Mouse (Mus musculus): ENCODE measurements at regions not wholly inside any gene's neighbourhood (a gene's known extent, or its start where the extent isn't known, plus 50 kb on each side); places are given as distances from the start of the nearest gene placed in this dataset.

DNA sequence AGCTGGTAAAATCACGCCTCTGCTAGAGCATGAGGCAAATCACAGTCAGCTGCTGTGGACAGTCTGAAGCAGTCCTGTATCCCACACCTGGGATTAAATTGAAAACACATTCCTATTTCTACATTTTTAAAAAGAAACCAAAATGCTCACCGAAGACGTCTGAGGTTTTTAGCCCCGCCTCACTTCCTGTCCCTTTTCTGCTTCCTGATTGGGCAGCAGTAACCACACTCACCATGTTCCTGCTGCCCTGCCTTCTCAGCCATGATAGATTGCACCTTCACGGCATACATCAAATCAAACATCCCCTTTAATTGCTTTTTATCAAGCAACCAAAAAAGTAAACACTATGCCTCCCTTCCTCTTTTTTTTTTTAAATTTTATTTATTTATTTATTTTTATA, 150.1 kb upstream of the Jarid2 start:
- peak; percentile 62 for ATAC-seq (ENCODE audit: poor library complexity, severe bottlenecking)

DNA sequence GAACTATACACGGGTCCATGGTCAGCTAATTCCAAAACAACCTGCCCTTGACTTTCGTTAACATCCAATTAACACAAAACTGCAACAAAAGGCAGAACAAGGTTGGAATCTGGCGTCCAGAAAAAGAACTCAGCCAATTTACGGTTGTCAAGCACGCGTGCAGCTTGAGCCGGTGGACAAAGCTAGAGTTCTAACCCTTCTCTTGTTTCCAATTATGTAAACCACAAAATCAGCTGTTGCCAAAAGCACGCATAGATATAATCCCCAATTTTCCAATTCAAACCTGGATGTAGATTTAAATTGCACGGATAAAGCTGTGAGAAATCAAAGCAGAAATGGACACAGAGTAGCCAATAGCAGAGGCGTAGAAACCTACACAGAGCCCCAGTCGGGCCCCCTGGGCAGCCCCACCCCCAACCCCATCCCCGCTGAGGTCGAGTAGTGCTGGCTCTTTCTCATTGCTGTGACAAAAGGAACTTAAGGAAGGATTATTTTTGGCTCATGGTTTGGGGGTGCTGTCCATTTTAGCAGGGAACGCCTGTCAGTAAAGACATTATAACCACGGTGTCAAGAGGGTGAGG, 149.0 kb upstream of the Jarid2 start:
- ATAC-seq (ENCODE audit: poor library complexity, severe bottlenecking), result no peak

DNA sequence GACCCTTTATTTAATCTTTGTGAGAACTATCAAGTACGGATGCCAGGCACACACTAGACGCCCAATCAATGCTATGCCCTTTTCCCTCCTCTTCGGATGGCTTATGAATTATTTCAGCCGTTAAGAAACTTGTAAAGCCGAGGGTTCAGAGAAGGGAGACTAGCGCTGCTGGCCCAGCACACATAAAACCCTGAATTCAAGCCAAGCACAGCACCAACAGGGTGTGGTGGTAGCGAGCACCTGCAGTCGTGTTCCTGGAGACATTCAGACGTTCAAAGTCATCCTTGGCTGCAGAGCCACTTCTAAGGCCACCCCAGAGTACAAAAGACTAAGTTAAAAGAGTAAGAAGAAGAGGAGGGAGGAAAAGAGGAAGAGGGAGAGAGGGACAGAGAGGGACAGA, 148.5 kb upstream of the Jarid2 start:
- ATAC-seq (ENCODE audit: poor library complexity, severe bottlenecking), result no peak

DNA sequence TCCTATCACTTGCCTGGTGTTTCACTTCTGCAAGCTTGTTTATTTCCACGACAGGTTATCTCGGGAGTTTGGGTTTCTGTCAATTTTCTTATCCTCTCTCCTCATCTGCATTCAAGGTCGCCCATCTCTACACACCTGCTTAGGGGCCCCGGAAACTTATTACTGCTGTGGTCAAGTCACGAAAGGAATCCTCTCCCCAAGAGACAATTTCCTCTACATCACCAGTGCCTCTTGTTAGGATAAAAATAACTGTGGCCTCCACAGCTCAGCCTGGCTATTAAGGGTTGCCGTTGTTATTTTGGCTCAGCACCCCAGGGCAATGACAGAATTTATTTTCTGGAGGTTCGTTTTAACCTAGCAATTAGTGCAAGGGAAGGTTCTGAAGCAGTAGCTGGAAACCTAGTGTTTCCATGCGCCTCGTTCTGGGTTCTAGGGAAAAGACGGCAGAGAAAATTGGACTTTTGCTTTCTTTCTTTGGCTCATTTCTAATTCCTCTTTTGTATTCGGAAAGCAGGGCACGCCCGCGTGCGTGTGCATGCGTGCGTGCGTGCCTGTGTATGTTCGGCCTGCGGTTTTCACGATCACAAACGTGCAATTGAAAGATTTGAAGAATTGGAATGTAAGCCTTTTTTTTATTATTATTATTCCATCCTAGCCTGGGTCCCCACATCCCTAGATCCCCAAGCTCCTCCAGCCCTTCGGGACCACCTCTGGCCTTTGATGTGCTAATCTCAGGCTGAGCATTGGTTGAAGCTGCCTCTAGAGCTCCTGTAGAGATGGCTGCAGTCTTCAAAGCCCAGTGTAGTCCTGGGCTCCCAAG, 147.1 kb upstream of the Jarid2 start:
- ATAC-seq (ENCODE audit: poor library complexity, severe bottlenecking), result 0 out of 2 replicates have a peak, but pooled peaks have one; percentile 28

DNA sequence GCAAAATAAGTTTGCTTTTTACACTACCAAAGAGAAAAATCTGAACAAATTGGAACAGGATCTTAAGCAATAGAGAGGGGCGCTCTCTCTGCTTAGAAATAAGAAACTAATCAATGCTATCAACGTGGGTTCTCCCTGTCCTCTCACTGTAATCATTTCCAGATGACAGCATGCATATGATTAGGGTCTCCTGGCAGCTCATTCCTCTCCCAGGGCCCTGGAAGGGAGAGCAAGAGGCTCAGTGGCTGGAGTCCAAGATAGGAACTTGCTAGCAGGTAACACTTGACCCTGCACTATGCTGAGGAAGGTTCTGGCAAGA, 146.5 kb upstream of the Jarid2 start:
- ATAC-seq (ENCODE audit: poor library complexity, severe bottlenecking), result no peak

DNA sequence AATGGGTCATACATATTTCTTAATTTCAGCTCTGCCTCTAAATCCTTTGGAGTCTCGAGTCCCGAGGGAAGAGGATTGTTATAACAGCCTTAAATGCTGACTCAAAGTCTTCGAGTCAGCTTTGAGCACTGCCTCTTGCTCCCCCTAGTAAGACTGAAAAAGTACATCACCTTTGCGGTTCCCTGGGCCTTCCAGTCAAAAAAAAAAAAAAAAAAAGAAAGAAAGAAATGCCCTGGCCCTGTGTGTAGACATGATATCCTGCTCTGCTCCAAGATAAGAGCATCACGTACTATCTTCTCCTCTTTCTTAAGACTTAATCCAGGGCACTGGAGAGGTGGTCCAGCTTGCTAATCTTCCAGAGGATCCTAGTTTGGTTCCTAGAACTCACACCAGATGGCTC, 145.7 kb upstream of the Jarid2 start:
- ATAC-seq (ENCODE audit: poor library complexity, severe bottlenecking), result no peak

DNA sequence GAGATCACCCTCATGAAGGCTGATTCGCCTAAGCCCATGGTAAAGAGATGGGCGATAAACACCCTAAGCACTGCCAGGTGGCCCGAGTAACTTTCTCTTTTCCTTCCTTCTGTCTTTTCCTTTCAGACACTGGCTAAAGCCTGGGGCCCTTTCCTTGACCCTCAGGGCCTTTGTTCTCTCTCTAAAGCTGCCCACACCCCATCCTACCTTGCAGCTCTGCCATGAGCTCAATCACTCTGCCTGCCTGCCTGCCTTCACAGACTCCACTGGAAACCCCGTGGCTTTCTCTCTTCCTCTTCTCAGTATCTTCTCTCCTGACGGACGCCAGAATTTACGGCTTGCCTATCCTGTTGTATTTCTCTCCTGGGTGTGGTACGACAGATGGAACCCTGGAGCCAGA, 145.1 kb upstream of the Jarid2 start:
- peak; percentile 16; the same call in 1 of the 2 replicates for ATAC-seq (ENCODE audit: poor library complexity, severe bottlenecking)

DNA sequence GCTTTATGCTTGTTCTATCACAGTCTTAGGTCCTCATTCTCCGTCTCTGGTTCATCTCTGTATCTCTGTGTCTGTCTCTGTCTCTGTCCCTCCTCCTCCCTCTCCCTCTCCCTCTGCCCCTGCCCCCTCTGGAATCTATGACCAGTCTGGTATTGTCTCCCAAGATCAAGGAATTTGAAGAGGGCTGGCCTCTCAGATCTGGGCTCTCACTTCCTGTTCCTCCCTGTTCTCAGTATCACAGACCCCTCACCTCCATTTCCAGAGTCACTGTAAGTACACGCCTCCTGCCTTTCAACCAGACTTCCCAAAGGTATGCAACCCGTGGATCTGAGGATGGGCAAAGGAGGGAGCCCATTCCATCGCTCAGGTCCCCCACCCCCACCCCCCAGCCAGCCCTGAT, 144.7 kb upstream of the Jarid2 start:
- ATAC-seq (ENCODE audit: poor library complexity, severe bottlenecking), result no peak

DNA sequence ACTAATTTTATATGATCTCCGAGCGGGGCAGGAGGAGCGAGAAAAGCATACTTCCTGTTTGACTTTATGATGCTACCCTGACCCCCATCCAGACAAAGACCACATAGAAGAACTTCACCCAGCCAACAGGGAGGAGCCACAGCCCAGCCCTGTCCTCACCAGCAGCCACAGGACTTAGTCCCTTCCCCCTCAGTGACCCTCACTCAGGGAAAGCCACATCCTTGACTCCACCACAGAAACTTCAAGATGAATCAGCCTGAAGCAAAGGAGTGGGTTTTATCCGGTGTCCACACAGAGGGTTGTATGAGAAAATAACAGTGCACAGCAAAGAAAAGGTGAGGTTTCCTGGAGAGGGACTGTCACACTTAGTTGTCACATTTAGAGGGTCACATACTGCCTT, 141.4 kb upstream of the Jarid2 start:
- peak; percentile 74 for ATAC-seq (ENCODE audit: poor library complexity, severe bottlenecking)

DNA sequence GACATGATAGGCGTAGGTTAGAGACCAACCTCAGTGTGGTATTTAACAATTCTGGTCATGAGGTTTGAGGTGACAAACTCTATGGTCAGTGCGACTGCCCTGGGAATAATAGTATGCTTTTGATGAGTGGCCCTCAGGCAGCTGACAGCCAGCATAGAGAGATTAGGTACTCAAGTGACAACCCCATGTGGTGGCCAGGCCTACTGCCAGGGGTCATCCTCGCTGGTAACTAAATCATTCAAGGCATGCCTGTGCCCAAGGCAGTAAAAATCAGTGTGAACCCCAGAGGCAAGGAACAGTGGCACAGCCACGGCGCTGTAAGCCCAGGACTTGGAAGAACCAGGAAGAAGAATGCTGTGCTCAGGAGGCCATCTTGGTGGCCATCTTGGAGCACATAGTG, 134.6 kb upstream of the Jarid2 start:
- no peak for ATAC-seq (ENCODE audit: poor library complexity, severe bottlenecking)

DNA sequence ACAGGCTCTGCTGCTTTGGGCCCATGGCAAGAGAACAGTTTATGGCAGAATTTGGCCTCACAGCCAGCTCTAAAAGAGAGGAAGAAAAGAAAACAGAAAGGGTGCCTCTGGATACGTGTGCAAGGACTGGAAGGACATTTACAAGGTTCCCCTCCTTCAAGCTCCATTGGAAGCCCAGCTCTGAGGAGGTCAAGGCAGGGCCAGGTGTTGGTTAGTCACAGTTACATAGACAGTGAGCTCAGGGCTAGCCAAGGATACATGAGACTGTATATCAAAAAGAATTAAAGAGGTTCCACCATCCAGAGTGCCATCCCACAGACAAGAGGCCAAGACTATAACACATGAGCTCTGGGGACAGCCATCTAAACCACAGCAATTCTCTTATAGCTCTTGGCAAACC, 131.6 kb upstream of the Jarid2 start:
- ATAC-seq (ENCODE audit: poor library complexity, severe bottlenecking), result no peak

DNA sequence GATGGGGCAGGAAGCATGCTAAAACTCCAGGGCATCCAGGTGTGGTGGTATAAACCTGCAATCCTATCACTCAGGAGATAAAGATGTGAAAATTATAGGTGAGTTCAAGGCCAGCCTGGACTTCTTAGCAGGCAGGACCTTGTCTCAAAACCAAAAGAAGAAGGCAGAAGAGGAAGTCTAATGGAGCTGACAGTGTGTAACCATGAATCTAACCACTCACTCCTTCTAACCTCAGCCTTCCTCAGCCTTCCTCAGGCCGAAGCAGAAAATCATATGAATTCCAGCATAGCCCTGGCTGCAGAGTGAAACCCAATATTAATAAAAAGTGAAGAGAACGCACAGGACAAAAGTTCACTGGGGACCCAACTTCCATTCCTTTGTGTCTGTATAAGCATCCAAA, 128.2 kb upstream of the Jarid2 start:
- peak; percentile 57 for ATAC-seq (ENCODE audit: poor library complexity, severe bottlenecking)

DNA sequence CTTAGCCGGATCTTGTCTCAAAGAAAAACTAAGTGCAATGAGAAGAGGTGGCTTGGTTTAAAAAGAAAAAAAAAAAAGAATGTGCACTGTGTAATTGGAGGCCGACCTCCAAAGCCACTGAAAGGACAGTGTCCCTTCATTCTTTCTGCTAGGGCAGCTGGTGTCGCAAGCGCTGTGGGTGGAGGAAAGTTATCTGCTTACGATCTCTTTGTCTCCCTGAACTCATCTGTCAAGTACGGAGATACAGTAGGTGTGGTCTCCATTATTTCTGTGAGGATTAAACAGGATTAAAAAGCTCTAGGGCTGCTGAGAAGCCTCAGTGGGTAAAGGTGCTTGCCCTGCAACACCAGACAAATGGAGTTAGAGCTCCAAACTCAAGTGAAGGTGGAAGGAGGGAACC, 126.6 kb upstream of the Jarid2 start:
- no peak for ATAC-seq (ENCODE audit: poor library complexity, severe bottlenecking)

DNA sequence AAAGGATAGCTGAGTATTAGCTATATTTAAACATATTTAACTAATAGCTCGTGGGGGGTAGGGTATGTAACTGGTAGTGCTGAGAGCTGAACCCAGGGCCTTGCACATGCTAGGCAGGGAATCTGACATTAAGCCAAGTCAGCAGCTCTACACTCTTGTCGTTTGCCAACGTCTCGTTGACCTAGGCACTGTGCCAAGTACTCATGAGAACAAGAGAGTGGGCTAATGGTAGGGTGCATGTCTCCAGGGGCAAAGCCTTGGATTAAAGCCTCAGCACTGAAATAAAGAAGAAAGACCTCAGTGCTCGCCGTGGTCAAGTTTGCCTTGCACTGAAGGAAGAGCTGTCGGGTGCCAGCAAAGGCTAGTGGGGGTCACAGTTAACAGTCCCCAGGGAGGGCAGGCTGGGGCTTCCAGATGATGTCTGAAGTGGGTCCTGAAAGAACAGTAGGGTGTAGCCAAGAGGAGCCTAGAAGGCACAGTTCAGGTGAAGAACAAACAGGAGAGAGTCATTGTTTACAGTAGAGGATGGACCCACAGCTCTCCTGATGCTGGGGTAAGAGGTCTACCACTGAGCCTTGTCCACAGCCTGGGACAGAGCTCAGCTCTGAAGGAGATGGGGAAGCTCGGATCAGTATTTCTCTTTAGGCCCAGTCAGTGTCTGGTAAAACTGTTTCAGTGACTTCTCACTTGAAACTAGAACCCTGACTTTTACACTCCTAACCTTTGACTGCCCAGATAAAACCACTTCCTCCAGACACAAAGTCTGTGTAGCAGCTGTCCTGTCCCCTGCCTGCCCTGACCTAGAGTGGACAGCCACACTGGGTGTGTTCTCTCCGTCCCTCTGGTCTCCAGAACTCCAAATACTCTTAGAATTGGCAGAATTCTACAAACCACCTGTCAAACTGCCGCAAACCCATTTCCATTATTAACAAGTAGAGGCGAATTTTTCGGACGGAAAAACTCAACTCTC, 121.7 kb upstream of the Jarid2 start:
- ATAC-seq (ENCODE audit: poor library complexity, severe bottlenecking), result no peak

DNA sequence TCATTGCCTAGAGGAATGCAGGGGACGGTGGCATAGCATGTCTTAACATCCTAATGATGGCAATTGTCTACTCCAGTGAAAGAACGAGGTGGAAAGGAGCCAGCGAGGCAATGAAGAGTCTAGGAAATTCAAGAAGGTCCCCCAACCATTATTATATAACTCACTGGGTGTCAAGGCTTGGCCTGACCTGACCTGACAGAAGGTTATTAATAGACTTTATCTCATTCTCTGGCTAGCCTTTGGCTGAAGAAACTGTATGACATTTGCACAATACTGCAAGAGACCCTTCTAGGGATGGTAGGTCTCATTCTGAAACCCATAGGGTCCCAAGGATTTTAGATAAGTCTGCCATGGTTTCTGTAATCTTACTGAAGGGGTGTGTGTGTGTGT, 121.0 kb upstream of the Jarid2 start:
- no peak for ATAC-seq (ENCODE audit: poor library complexity, severe bottlenecking)

DNA sequence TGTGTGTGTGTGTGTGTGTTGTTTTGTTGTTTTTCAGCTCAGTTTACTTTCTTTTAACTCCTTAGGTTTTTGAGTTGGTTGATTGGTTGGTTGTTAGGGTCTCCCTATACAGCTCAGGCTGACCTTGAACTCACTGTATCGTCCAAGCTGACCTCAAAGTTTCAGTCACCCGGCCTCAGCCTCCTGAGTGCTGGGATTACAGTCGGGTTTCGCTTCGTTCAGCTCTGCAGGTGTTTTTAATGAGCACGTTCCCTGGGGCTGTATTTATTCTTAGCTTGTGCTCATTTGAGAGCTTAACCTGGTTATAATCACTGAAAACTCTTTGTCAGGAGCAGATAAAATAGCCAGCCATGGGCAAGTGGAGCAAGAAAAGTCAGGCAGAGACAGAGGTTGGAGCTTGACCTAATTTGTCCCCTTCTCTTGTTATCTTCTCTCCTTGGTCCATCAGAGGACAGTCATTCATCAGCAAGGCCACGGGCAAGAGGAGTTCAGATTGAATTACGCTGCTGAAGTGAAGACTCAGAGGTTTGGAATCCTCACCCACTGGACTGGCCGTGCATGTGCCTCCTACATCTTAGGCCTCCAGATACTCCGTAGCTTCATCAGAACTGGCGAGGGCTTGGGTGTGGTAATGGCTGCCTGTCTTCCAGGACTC, 120.5 kb upstream of the Jarid2 start:
- no peak for ATAC-seq (ENCODE audit: poor library complexity, severe bottlenecking)

DNA sequence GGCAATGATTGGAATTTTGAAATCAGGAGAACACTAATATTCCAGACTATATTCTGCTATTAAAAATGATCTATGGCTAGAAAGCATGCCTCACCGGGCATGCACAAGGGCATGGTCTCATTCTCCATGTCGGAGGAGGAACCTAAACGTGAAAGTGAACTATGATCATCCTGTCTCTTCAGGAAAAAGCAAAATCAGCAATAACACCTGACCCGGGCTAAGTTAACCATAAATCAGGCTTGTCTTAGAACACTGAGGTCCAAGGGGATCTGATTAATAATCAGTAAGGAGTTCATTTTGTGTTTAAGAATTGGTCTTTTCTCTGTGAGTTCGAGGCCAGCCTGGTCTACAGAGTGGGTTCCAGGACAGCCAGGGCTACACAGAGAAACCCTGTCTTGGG, 119.7 kb upstream of the Jarid2 start:
- ATAC-seq (ENCODE audit: poor library complexity, severe bottlenecking), result no peak

DNA sequence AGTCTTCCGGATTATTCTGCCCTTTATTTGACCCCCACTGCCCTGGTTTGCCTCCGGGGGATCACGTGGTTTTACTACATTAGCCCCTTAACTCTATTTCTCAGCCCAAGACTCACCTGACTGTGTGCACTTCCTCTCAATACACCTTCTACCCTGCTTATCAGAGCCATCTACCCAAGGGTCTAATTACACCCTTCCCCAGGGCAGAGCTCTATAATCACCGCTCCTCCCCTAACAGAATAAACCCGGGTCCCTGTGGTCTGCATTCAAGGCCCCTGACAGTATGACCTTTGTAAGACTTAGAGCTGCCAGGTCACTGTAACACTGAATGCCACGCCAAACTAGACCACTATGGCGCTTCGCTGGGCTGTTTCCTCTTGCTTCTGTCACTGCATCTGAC, 113.6 kb upstream of the Jarid2 start:
- no peak for ATAC-seq (ENCODE audit: poor library complexity, severe bottlenecking)

DNA sequence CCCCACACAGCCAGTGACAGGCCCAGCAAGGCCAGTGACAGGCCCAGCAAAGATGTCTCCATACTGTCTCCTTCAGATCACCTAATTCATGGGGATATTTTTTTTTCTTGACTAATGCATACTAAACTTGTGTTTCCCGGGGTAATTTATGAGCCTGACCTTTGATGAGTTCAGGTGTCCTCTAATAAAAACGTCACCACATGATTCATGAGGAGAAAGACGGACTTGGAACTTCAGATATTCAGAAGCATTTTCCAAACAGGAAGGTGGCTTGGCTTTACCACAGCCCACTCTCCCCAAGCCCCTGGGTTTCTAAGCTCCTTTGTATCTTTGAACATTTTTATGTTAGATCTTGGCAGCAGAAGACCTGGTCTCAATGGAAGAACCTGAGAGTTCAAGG, 110.9 kb upstream of the Jarid2 start:
- ATAC-seq (ENCODE audit: poor library complexity, severe bottlenecking), result no peak

DNA sequence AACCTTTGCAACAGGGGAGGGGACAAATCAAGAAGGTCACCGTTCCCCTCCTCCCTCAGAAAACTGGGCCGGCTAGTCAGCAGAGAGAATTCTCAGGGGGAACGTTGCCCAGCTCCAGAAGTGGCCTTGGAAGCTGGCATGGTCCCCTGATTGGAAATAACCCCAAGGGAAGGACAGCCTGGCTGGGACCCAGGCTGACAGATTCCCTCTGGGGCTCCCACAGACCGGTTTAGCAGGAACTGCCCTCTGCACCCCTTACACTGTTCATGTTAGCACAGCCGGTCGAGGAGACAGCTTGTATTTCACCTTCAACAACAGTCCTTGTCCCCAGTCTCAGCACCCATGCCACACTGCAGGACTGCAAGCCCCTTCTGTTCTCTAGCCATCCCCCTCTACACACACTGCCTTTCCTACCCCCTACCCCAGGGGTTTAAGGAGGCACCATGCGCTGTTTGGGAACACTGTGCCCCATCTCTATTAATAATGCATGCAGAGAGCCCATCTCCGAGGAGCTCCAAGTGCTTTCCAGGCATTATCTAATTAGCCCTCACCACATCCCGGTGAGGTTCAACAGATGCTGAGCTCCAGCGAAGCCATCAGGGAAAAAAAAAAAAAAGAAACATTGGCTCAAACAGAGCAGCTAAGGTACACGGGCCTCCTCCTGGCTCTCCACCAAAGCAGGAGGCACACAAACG, 106.5 kb upstream of the Jarid2 start:
- ATAC-seq (ENCODE audit: poor library complexity, severe bottlenecking), result no peak

DNA sequence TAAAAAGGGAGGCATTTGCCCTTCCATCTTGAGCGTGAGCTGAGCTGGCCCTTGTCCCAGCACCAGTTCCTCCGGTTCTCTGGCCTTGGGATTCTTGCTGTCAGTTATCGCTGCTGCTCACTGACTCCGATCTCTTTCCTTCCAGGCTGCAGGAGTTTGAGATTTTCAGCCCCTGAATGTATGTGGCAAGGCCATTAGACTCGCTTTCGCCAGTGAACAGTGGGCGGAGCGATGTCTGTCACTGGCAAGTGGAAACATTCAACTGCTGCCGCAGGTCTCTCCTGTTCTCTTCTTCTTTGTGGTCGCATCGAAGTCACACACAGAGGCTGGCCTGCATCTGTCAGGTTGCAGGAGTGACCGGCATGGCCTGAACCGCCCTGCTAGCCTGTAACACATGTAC, 104.6 kb upstream of the Jarid2 start:
- ATAC-seq (ENCODE audit: poor library complexity, severe bottlenecking), result no peak
